Mouse (Mus musculus) c-Kit-positive CD71-negative TER-119-negative erythroid progenitor cells, embryonic 14.5 days (primary cell): ENCODE measurements around the gene Jak3.
"Not testable (repeated sequence)": the region's sequence is repeated elsewhere in the genome, so short reads cannot be mapped to it uniquely, and the experiment has no call there.

Source experiments
- DNase-seq: peaks from one replicate; pipeline ENCODE4 v3.0.0-alpha.2; 2013; ENCODE audit warnings: low read depth

The Jak3 gene

GRCm38 (mm10) chr8:71723047-71723551, 47.0 kb downstream of the Jak3 start:
- DNase-seq, result peak; percentile 64

GRCm38 (mm10) chr8:71724389-71724788, 48.3 kb downstream of the Jak3 start:
- DNase-seq, result no peak

- DNase-seq, result peak; percentile 86
Measured at GRCm38 (mm10) chr8:71725122-71725924, 49.2 kb downstream of the Jak3 start, which contains the start of gene Fcho1. TSS of gene Fcho1 (minus strand) at chr8:71725716.

GRCm38 (mm10) chr8:71728240-71728785, 52.2 kb downstream of the Jak3 start:
- no peak for DNase-seq

GRCm38 (mm10) chr8:71728826-71729620, 52.9 kb downstream of the Jak3 start:
- no peak for DNase-seq

GRCm38 (mm10) chr8:71731652-71732230, 55.6 kb downstream of the Jak3 start:
- no peak for DNase-seq

- not testable (repeated sequence) for DNase-seq
Measured at GRCm38 (mm10) chr8:71738316-71738715, 62.2 kb downstream of the Jak3 start.
